Mouse (Mus musculus) embryonic facial prominence, embryonic 14.5 days (tissue): ENCODE data around the gene Evc2. TPM values are rescaled to one million over a fixed set of nuclear protein-coding genes. Genes with fewer than 3 reads are reported as not detected.

Experiments used
- ATAC-seq: fragments of 200-750 bp; cut with Nextera tagmentation; 2 replicates; pipeline ENCODE4 v1.8.0; 2017; ENCODE audit warnings: low read depth, moderate number of reproducible peaks, moderate TSS enrichment
- DNase-seq: peaks from one replicate; pipeline ENCODE4 v3.0.0-alpha.2; 2015; ENCODE audit warnings: low spot score
- H3K27ac ChIP-seq: fragments of 300-500 bp; sonication (generic); replicated peaks from 2 replicates; pipeline ENCODE4 v1.5.1; 2014; ENCODE audit warnings: low read depth, mild to moderate bottlenecking, low read length, moderate library complexity
- H3K27me3 ChIP-seq: fragments of 300-500 bp; sonication (generic); replicated peaks from 2 replicates; pipeline ENCODE4 v1.6.1; 2014; ENCODE audit warnings: low read length; ENCODE audit not compliant: control insufficient read depth, insufficient read depth
- H3K36me3 ChIP-seq: fragments of 300-500 bp; sonication (generic); 2 replicates; pipeline ENCODE4 v1.6.1; 2014; ENCODE audit warnings: low read length, mixed read lengths; ENCODE audit not compliant: control insufficient read depth, insufficient read depth
- H3K4me1 ChIP-seq: fragments of 300-500 bp; sonication (generic); 2 replicates; pipeline ENCODE4 v1.6.1; 2014; ENCODE audit warnings: antibody characterized with exemption, low read length; ENCODE audit not compliant: control insufficient read depth, insufficient read depth
- H3K4me2 ChIP-seq: fragments of 300-500 bp; sonication (generic); 2 replicates; pipeline ENCODE4 v1.6.1; 2014; ENCODE audit warnings: low read depth, mild to moderate bottlenecking, low read length, moderate library complexity, mixed read lengths
- H3K4me3 ChIP-seq: fragments of 300-500 bp; sonication (generic); 2 replicates; pipeline ENCODE4 v1.5.1; 2014; ENCODE audit warnings: low read depth, mild to moderate bottlenecking, low read length
- H3K9ac ChIP-seq: fragments of 300-500 bp; sonication (generic); 2 replicates; pipeline ENCODE4 v1.6.1; 2014; ENCODE audit warnings: low read depth, mild to moderate bottlenecking, low read length, moderate library complexity, mixed read lengths
- H3K9me3 ChIP-seq: fragments of 300-500 bp; sonication (generic); 2 replicates; pipeline ENCODE4 v1.6.1; 2016; ENCODE audit warnings: low read length; ENCODE audit not compliant: control insufficient read depth
- WGBS: fragments of 180-500 bp; shearing (Covaris S2); extraction: QIAGEN DNeasy Blood & Tissue Kit; methylation state at CpG from one replicate; pipeline ENCODE4 v1.1.7; 2014; 5-methylcytosine and 5-hydroxymethylcytosine counted together
- polyA plus RNA-seq: library from polyadenylated mRNA; unstranded; fragments of >200 nt; fragmentation: Nextera tagmentation; extraction: Ambion mirVana; gene quantifications from 2 replicates; pipeline ENCODE4 v1.2.1, GENCODE M21; 2014

The Evc2 gene
- polyA plus RNA-seq, 1 experiment from 2014 or later: 19.4 TPM

GRCm38 (mm10) chr5:37320174-37320573 is 18.1 kb upstream of the Evc2 start:
- no peaks in the 10 kb centered on the region for H3K27me3 ChIP-seq
- no peak overlapping the region for H3K4me3 ChIP-seq
- peaks cover 5% of the 10 kb centered on the region; the same call in 1 of the 2 replicates for H3K9me3 ChIP-seq
- no peaks in the 10 kb centered on the region for H3K4me1 ChIP-seq
- H3K27ac ChIP-seq: no peak overlapping the region
- 72% methylated on average over 3 of the region's 3 CpGs for WGBS
- no peak overlapping the region for H3K4me2 ChIP-seq
- H3K9ac ChIP-seq: no peak overlapping the region
- H3K36me3 ChIP-seq: peaks cover 97% of the 10 kb centered on the region
- ATAC-seq: no peak
- no peak for DNase-seq

GRCm38 (mm10) chr5:37320761-37321160 is 17.5 kb upstream of the Evc2 start:
- no peak overlapping the region for H3K4me2 ChIP-seq

GRCm38 (mm10) chr5:37326675-37327074 is 11.6 kb upstream of the Evc2 start:
- Histone ChIP-seq H3K36me3 (peaks cover 74% of the 10 kb centered on the region), H3K9me3 (no peaks in the 10 kb centered on the region), H3K4me2 (no peak overlapping the region), H3K27me3 (no peaks in the 10 kb centered on the region), H3K4me1 (no peaks in the 10 kb centered on the region), H3K27ac (no peak overlapping the region), H3K9ac (no peak overlapping the region), H3K4me3 (no peak overlapping the region)
- DNase-seq: no peak
- no peak for ATAC-seq
- WGBS: 95% methylated on average over 5 of the region's 6 CpGs

More at GRCm38 (mm10) chr5:37320761-37321160, 17.5 kb upstream of the Evc2 start:
- no peak for DNase-seq
- H3K27ac ChIP-seq: no peak overlapping the region
- ATAC-seq: no peak
- H3K9me3 ChIP-seq: no peaks in the 10 kb centered on the region
- peaks cover 97% of the 10 kb centered on the region for H3K36me3 ChIP-seq
- no peaks in the 10 kb centered on the region for H3K27me3 ChIP-seq
- no peaks in the 10 kb centered on the region for H3K4me1 ChIP-seq
- 90% methylated on average over 4 of the region's 4 CpGs for WGBS
- H3K9ac ChIP-seq: no peak overlapping the region
- no peak overlapping the region for H3K4me3 ChIP-seq

GRCm38 (mm10) chr5:37330449-37331132 is 7.7 kb upstream of the Evc2 start:
- DNase-seq: no peak
- ATAC-seq: no peak
- Histone ChIP-seq H3K9ac (no peak overlapping the region), H3K36me3 (peaks cover 41% of the 10 kb centered on the region), H3K4me1 (peaks cover 10% of the 10 kb centered on the region; the same call in 1 of the 2 replicates), H3K27me3 (no peaks in the 10 kb centered on the region), H3K4me3 (no peak overlapping the region), H3K4me2 (no peak overlapping the region), H3K27ac (no peak overlapping the region), H3K9me3 (no peaks in the 10 kb centered on the region)
- 87% methylated on average over 8 of the region's 8 CpGs for WGBS

- 88% methylated on average over 2 of the region's 2 CpGs for WGBS
- Histone ChIP-seq H3K4me1 (peaks cover 15% of the 10 kb centered on the region), H3K27ac (no peak overlapping the region), H3K4me2 (no peak overlapping the region), H3K36me3 (peaks cover 36% of the 10 kb centered on the region), H3K27me3 (no peaks in the 10 kb centered on the region), H3K9me3 (no peaks in the 10 kb centered on the region), H3K9ac (no peak overlapping the region), H3K4me3 (no peak overlapping the region)
- DNase-seq (no peak), ATAC-seq (no peak)
Observed at GRCm38 (mm10) chr5:37331133-37331505, 7.2 kb upstream of the Evc2 start.

- WGBS: 80% methylated on average over 4 of the region's 4 CpGs
- H3K27ac ChIP-seq: no peak overlapping the region
- H3K4me1 ChIP-seq: peaks cover 18% of the 10 kb centered on the region
- ATAC-seq (no peak), DNase-seq (no peak)
- H3K9me3 ChIP-seq: no peaks in the 10 kb centered on the region
- H3K27me3 ChIP-seq: no peaks in the 10 kb centered on the region
- no peak overlapping the region for H3K4me2 ChIP-seq
- peaks cover 32% of the 10 kb centered on the region for H3K36me3 ChIP-seq
- no peak overlapping the region for H3K4me3 ChIP-seq
- H3K9ac ChIP-seq: no peak overlapping the region
Observed at GRCm38 (mm10) chr5:37332066-37332465, 6.2 kb upstream of the Evc2 start.

GRCm38 (mm10) chr5:37335061-37335460 is 3.2 kb upstream of the Evc2 start:
- ATAC-seq: no peak
- 47% methylated on average over 3 of the region's 3 CpGs for WGBS

GRCm38 (mm10) chr5:37336485-37337105 is 1.7 kb upstream of the Evc2 start, which contains the start of gene Evc:
TSS of gene Evc (minus strand) at chr5:37336894.
- H3K9ac ChIP-seq: peak within 1 kb of the TSS; percentile 82
- peak; percentile 76 for ATAC-seq
- peaks cover 5% of the 10 kb centered on the region for H3K36me3 ChIP-seq
- no peaks in the 10 kb centered on the region for H3K9me3 ChIP-seq
- peak within 1 kb of the TSS; percentile 81 for H3K4me3 ChIP-seq
- peak within 1 kb of the TSS; percentile 85 for H3K4me2 ChIP-seq
- WGBS: 3% methylated on average over 29 of the region's 48 CpGs
- peaks cover 38% of the 10 kb centered on the region for H3K4me1 ChIP-seq
- H3K27me3 ChIP-seq: no peaks in the 10 kb centered on the region
- peak within 1 kb of the TSS; percentile 71 for H3K27ac ChIP-seq
- peak; percentile 89 for DNase-seq

More at GRCm38 (mm10) chr5:37335061-37335460, 3.2 kb upstream of the Evc2 start:
- Histone ChIP-seq H3K36me3 (peaks cover 20% of the 10 kb centered on the region), H3K9ac (peak overlapping the region; percentile 38; the same call in 1 of the 2 replicates), H3K4me2 (peak overlapping the region; percentile 85), H3K4me3 (no peak overlapping the region), H3K27me3 (no peaks in the 10 kb centered on the region), H3K4me1 (peaks cover 38% of the 10 kb centered on the region), H3K9me3 (no peaks in the 10 kb centered on the region), H3K27ac (no peak overlapping the region)
- DNase-seq: no peak
